25 mouse cellular contexts compared by ENCODE assay signal in the genomic region with DNA sequence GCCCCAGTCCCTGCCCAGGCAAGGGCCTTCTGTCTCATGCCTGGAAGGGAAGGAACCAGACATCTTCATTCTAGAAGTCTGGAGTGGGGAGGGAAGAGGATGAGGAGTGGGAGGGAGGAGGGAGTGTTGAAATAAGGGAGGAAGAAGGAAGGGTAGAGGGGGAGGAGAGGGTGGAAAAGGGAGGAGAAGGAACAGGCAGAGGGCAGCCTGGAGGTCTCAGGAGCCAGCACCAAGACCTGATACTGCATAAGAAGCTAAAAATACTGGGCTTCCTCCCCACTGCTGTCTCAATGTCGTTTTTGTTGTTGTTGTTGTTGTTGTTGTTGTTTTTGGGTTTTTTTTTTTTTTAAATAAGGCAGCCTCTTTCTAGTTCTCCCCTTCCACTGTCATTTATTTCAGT.
A peak's percentile ranks its signal among the peaks of the same experiment; 100 is the strongest.
DNase-seq lines count a peak whose midpoint lies in the region; ATAC-seq lines count a peak whose summit lies in the region.
"Had no signal": no experiment of that assay in that cellular context is flagged by ENCODE, and none has a peak within 500 bp of the region (broad histone marks: within the 10 kb centered on the region; RNA-seq: fewer than 3 reads in every experiment).

No protein-coding gene starts in this region.

- no peak for ATAC-seq in hindbrain, embryonic 12.5 days (ENCODE audit: low FRiP score)
- no peak for ATAC-seq in midbrain, embryonic 15.5 days (replicated peaks)
- ATAC-seq in embryonic facial prominence, embryonic 12.5 days (ENCODE audit: insufficient number of reproducible peaks, insufficient read depth, low FRiP score, low TSS enrichment), result no peak
- ATAC-seq: CD4-positive, CD25-positive, alpha-beta regulatory T cell, adult 4 months; forebrain, embryonic 13.5 days; intestine, embryonic 16.5 days had no signal

- no peak overlapping the region for H3K4me2 ChIP-seq in hindbrain, embryonic 12.5 days (replicated peaks)
- H3K4me2 ChIP-seq in midbrain, embryonic 15.5 days, result no peak overlapping the region
- no peak overlapping the region for H3K4me2 ChIP-seq in embryonic facial prominence, embryonic 12.5 days (replicated peaks)
- H3K4me2 ChIP-seq: embryonic facial prominence, embryonic 15.5 days; heart, embryonic 15.5 days; hindbrain, embryonic 13.5 days had no signal

- H3K4me3 ChIP-seq in hindbrain, embryonic 10.5 days, result no peak overlapping the region
- H3K4me3 ChIP-seq in hindbrain, embryonic 12.5 days, result no peak overlapping the region
- no peak overlapping the region for H3K4me3 ChIP-seq in midbrain, embryonic 10.5 days
- no peak overlapping the region for H3K4me3 ChIP-seq in midbrain, embryonic 15.5 days
- H3K4me3 ChIP-seq in embryonic facial prominence, embryonic 12.5 days, result no peak overlapping the region
- H3K4me3 ChIP-seq: embryonic facial prominence, embryonic 15.5 days; forebrain, embryonic 13.5 days; heart, embryonic 10.5 days; heart, embryonic 15.5 days; hindbrain, embryonic 13.5 days had no signal

- DNase-seq in hindbrain, embryonic 10.5 days (ENCODE audit: low spot score), result no peak
- no peak for DNase-seq in midbrain, embryonic 10.5 days (ENCODE audit: low spot score)
- DNase-seq in lung, postnatal 10 days, result no peak
- DNase-seq in frontal cortex, postnatal 14 days (ENCODE audit: low spot score in 2 of 2), result no peak
- DNase-seq: adrenal gland, postnatal 14 days; cerebellum, adult 11 months; cerebellum, adult 9-10 months; cerebellum, postnatal 36 days; gastrocnemius, postnatal 25 days; heart, adult 11 months; kidney, adult 9 months; liver; lung, adult 2 months; thymus, postnatal 4 days had no signal

- H3K36me3 ChIP-seq in hindbrain, embryonic 10.5 days, result no peaks in the 10 kb centered on the region
- H3K36me3 ChIP-seq in hindbrain, embryonic 12.5 days, result no peaks in the 10 kb centered on the region
- no peaks in the 10 kb centered on the region for H3K36me3 ChIP-seq in midbrain, embryonic 10.5 days
- H3K36me3 ChIP-seq in midbrain, embryonic 15.5 days (replicated peaks), result no peaks in the 10 kb centered on the region
- H3K36me3 ChIP-seq in embryonic facial prominence, embryonic 12.5 days, result no peaks in the 10 kb centered on the region
- H3K36me3 ChIP-seq: embryonic facial prominence, embryonic 15.5 days; heart, embryonic 10.5 days; heart, embryonic 15.5 days; hindbrain, embryonic 13.5 days had no signal

- H3K27ac ChIP-seq in hindbrain, embryonic 10.5 days, result 0 out of 2 replicates have a peak overlapping the region, but pooled peaks have one; percentile 8
- H3K27ac ChIP-seq in hindbrain, embryonic 12.5 days, result no peak overlapping the region
- H3K27ac ChIP-seq in midbrain, embryonic 10.5 days (replicated peaks), result peak overlapping the region; percentile 86
- H3K27ac ChIP-seq in midbrain, embryonic 15.5 days, result no peak overlapping the region
- H3K27ac ChIP-seq in embryonic facial prominence, embryonic 12.5 days, result peak overlapping the region; percentile 50; the same call in 1 of the 2 replicates
- H3K27ac ChIP-seq: heart, embryonic 10.5 days; heart, embryonic 15.5 days; liver, embryonic 14.5 days had no signal

- H3K9me3 ChIP-seq in hindbrain, embryonic 10.5 days, result no peaks in the 10 kb centered on the region
- no peaks in the 10 kb centered on the region for H3K9me3 ChIP-seq in hindbrain, embryonic 12.5 days (replicated peaks)
- no peaks in the 10 kb centered on the region for H3K9me3 ChIP-seq in midbrain, embryonic 10.5 days (replicated peaks)
- H3K9me3 ChIP-seq in midbrain, embryonic 15.5 days, result no peaks in the 10 kb centered on the region
- no peaks in the 10 kb centered on the region for H3K9me3 ChIP-seq in embryonic facial prominence, embryonic 12.5 days
- H3K9me3 ChIP-seq: embryonic facial prominence, embryonic 15.5 days; forebrain, embryonic 13.5 days; heart, embryonic 10.5 days; heart, embryonic 15.5 days; hindbrain, embryonic 13.5 days had no signal

- 12% methylated on average over 1 of the region's 1 CpGs for WGBS in hindbrain, embryonic 10.5 days
- 10% methylated on average over 1 of the region's 1 CpGs for WGBS in hindbrain, embryonic 12.5 days
- WGBS in midbrain, embryonic 10.5 days, result 6% methylated on average over 1 of the region's 1 CpGs
- 0% methylated on average over 1 of the region's 1 CpGs for WGBS in midbrain, embryonic 15.5 days
- WGBS in embryonic facial prominence, embryonic 12.5 days, result 0% methylated on average over 1 of the region's 1 CpGs

- H3K4me1 ChIP-seq in hindbrain, embryonic 10.5 days (replicated peaks), result peaks cover 37% of the 10 kb centered on the region
- peaks cover 20% of the 10 kb centered on the region for H3K4me1 ChIP-seq in hindbrain, embryonic 12.5 days
- peaks cover 53% of the 10 kb centered on the region for H3K4me1 ChIP-seq in midbrain, embryonic 10.5 days
- H3K4me1 ChIP-seq in midbrain, embryonic 15.5 days, result peaks cover 26% of the 10 kb centered on the region
- H3K4me1 ChIP-seq in embryonic facial prominence, embryonic 12.5 days, result peaks cover 24% of the 10 kb centered on the region
- H3K4me1 ChIP-seq: heart, embryonic 15.5 days had no signal

- peaks cover 13% of the 10 kb centered on the region for H3K27me3 ChIP-seq in hindbrain, embryonic 10.5 days (ENCODE audit: insufficient read depth, poor library complexity, severe bottlenecking)
- no peaks in the 10 kb centered on the region for H3K27me3 ChIP-seq in hindbrain, embryonic 12.5 days
- H3K27me3 ChIP-seq in midbrain, embryonic 10.5 days (ENCODE audit: low read depth, poor library complexity, severe bottlenecking), result peaks cover 26% of the 10 kb centered on the region; the same call in 1 of the 2 replicates
- no peaks in the 10 kb centered on the region for H3K27me3 ChIP-seq in midbrain, embryonic 15.5 days (replicated peaks)
- no peaks in the 10 kb centered on the region for H3K27me3 ChIP-seq in embryonic facial prominence, embryonic 12.5 days
- H3K27me3 ChIP-seq: embryonic facial prominence, embryonic 15.5 days; heart, embryonic 15.5 days; hindbrain, embryonic 13.5 days had no signal

- no peak overlapping the region for H3K9ac ChIP-seq in hindbrain, embryonic 12.5 days
- H3K9ac ChIP-seq in midbrain, embryonic 15.5 days, result no peak overlapping the region
- H3K9ac ChIP-seq in embryonic facial prominence, embryonic 12.5 days, result no peak overlapping the region
- H3K9ac ChIP-seq: embryonic facial prominence, embryonic 15.5 days; forebrain, embryonic 13.5 days; heart, embryonic 15.5 days; hindbrain, embryonic 13.5 days; liver, embryonic 14.5 days had no signal

Comparison
In these comparisons a context has a peak if more than half of its experiments do, and no peak if none do; other contexts are left out.
1. H3K27ac ChIP-seq: peak in hindbrain, embryonic 10.5 days (single experiment), midbrain, embryonic 10.5 days (single experiment) and embryonic facial prominence, embryonic 12.5 days (single experiment); none in hindbrain, embryonic 12.5 days (single experiment) and midbrain, embryonic 15.5 days (single experiment).